Mouse (Mus musculus): ENCODE measurements around the gene Bcl7b. TPM values are rescaled to one million over a fixed set of nuclear protein-coding genes. Genes with fewer than 3 reads are reported as not detected.

Gene Bcl7b
- 46.6 TPM in 2 replicates for polyA plus RNA-seq (2016; fragmentation: Nextera tagmentation; extraction: Ambion mirVana)

- WGBS: 3% methylated on average over 95 of the region's 95 CpGs
- peak within 1 kb of the TSS; percentile 81 for H3K9ac ChIP-seq
- no peaks in the 10 kb centered on the region for H3K27me3 ChIP-seq
- H3K9me3 ChIP-seq: no peaks in the 10 kb centered on the region
- peaks cover 12% of the 10 kb centered on the region for H3K4me1 ChIP-seq
- peaks cover 25% of the 10 kb centered on the region for H3K36me3 ChIP-seq (replicated peaks)
- H3K4me2 ChIP-seq: peak within 1 kb of the TSS; percentile 89
- H3K27ac ChIP-seq: peak within 1 kb of the TSS; percentile 99
- ATAC-seq (ENCODE audit: low FRiP score): peak; percentile 98
- peak within 1 kb of the TSS; percentile 74 for H3K4me3 ChIP-seq (replicated peaks)
Observed at GRCm38 (mm10) chr5:135168063-135169062, at the start of gene Bcl7b. Bcl7b (plus strand) TSS chr5:135168283.

- Histone ChIP-seq H3K36me3 (replicated peaks) (no peaks in the 10 kb centered on the region), H3K9ac (no peak overlapping the region), H3K4me2 (no peak overlapping the region), H3K27ac (no peak overlapping the region), H3K9me3 (no peaks in the 10 kb centered on the region), H3K4me3 (replicated peaks) (no peak overlapping the region), H3K4me1 (0 out of 2 replicates have a peak, but pooled peaks cover 3% of the 10 kb centered on the region), H3K27me3 (peaks cover 17% of the 10 kb centered on the region)
- ATAC-seq (ENCODE audit: low FRiP score): no peak
- WGBS: 32% methylated on average over 6 of the region's 6 CpGs
Observed at GRCm38 (mm10) chr5:135118589-135119081, 49.4 kb upstream of the Bcl7b start.

- ATAC-seq (ENCODE audit: low FRiP score): no peak
- Histone ChIP-seq H3K27me3 (peaks cover 17% of the 10 kb centered on the region), H3K4me1 (0 out of 2 replicates have a peak, but pooled peaks cover 3% of the 10 kb centered on the region), H3K9ac (no peak overlapping the region), H3K4me2 (no peak overlapping the region), H3K4me3 (replicated peaks) (no peak overlapping the region), H3K27ac (no peak overlapping the region), H3K36me3 (replicated peaks) (no peaks in the 10 kb centered on the region), H3K9me3 (no peaks in the 10 kb centered on the region)
- WGBS: 66% methylated on average over 4 of the region's 4 CpGs
Observed at GRCm38 (mm10) chr5:135120753-135121152, 47.3 kb upstream of the Bcl7b start.

- Histone ChIP-seq H3K4me2 (no peak overlapping the region), H3K4me3 (replicated peaks) (no peak overlapping the region), H3K9me3 (no peaks in the 10 kb centered on the region), H3K9ac (no peak overlapping the region), H3K36me3 (replicated peaks) (no peaks in the 10 kb centered on the region), H3K4me1 (no peaks in the 10 kb centered on the region), H3K27me3 (peaks cover 21% of the 10 kb centered on the region), H3K27ac (no peak overlapping the region)
- 60% methylated on average over 6 of the region's 6 CpGs for WGBS
- no peak for ATAC-seq (ENCODE audit: low FRiP score)
Observed at GRCm38 (mm10) chr5:135126121-135126520, 42.0 kb upstream of the Bcl7b start.

- Histone ChIP-seq H3K9ac (no peak overlapping the region), H3K36me3 (replicated peaks) (no peaks in the 10 kb centered on the region), H3K4me1 (no peaks in the 10 kb centered on the region), H3K4me2 (no peak overlapping the region), H3K27ac (no peak overlapping the region), H3K4me3 (replicated peaks) (no peak overlapping the region), H3K27me3 (peaks cover 21% of the 10 kb centered on the region), H3K9me3 (no peaks in the 10 kb centered on the region)
- no peak for ATAC-seq (ENCODE audit: low FRiP score)
- 73% methylated on average over 6 of the region's 6 CpGs for WGBS
Observed at GRCm38 (mm10) chr5:135127669-135128068, 40.4 kb upstream of the Bcl7b start.

- no peak overlapping the region for H3K27ac ChIP-seq
- H3K9me3 ChIP-seq: no peaks in the 10 kb centered on the region
- no peak overlapping the region for H3K9ac ChIP-seq
- H3K36me3 ChIP-seq (replicated peaks): no peaks in the 10 kb centered on the region
- WGBS: 93% methylated on average over 4 of the region's 4 CpGs
- ATAC-seq (ENCODE audit: low FRiP score): no peak
- H3K4me2 ChIP-seq: no peak overlapping the region
- H3K4me3 ChIP-seq (replicated peaks): no peak overlapping the region
- peaks cover 39% of the 10 kb centered on the region for H3K27me3 ChIP-seq
- peaks cover 9% of the 10 kb centered on the region for H3K4me1 ChIP-seq
Observed at GRCm38 (mm10) chr5:135129747-135130146, 38.3 kb upstream of the Bcl7b start.

GRCm38 (mm10) chr5:135133736-135134405 lies 34.2 kb upstream of the Bcl7b start:
- WGBS: 4% methylated on average over 26 of the region's 26 CpGs
- peaks cover 9% of the 10 kb centered on the region for H3K4me1 ChIP-seq
- H3K9ac ChIP-seq: no peak overlapping the region
- H3K4me2 ChIP-seq: peak overlapping the region; percentile 41
- ATAC-seq (ENCODE audit: low FRiP score): no peak
- H3K36me3 ChIP-seq (replicated peaks): no peaks in the 10 kb centered on the region
- H3K9me3 ChIP-seq: no peaks in the 10 kb centered on the region
- H3K4me3 ChIP-seq (replicated peaks): peak overlapping the region; percentile 19
- no peak overlapping the region for H3K27ac ChIP-seq
- peaks cover 66% of the 10 kb centered on the region for H3K27me3 ChIP-seq

GRCm38 (mm10) chr5:135134534-135134933 lies 33.5 kb upstream of the Bcl7b start:
- H3K4me1 ChIP-seq: peaks cover 9% of the 10 kb centered on the region
- H3K4me2 ChIP-seq: peak overlapping the region; percentile 41
- H3K9ac ChIP-seq: no peak overlapping the region
- H3K27me3 ChIP-seq: peaks cover 66% of the 10 kb centered on the region
- peak overlapping the region; percentile 19 for H3K4me3 ChIP-seq (replicated peaks)
- H3K9me3 ChIP-seq: no peaks in the 10 kb centered on the region
- 3% methylated on average over 8 of the region's 8 CpGs for WGBS
- H3K36me3 ChIP-seq (replicated peaks): no peaks in the 10 kb centered on the region
- no peak overlapping the region for H3K27ac ChIP-seq
- ATAC-seq (ENCODE audit: low FRiP score): no peak

GRCm38 (mm10) chr5:135139881-135140280 lies 28.2 kb upstream of the Bcl7b start:
- Histone ChIP-seq H3K4me1 (no peaks in the 10 kb centered on the region), H3K27me3 (peaks cover 28% of the 10 kb centered on the region), H3K4me3 (replicated peaks) (no peak overlapping the region), H3K9me3 (no peaks in the 10 kb centered on the region), H3K36me3 (replicated peaks) (no peaks in the 10 kb centered on the region), H3K27ac (no peak overlapping the region), H3K4me2 (no peak overlapping the region), H3K9ac (no peak overlapping the region)
- no peak for ATAC-seq (ENCODE audit: low FRiP score)
- WGBS: 80% methylated on average over 2 of the region's 2 CpGs

- Histone ChIP-seq H3K27me3 (no peaks in the 10 kb centered on the region), H3K4me2 (no peak overlapping the region), H3K9ac (no peak overlapping the region), H3K9me3 (no peaks in the 10 kb centered on the region), H3K27ac (no peak overlapping the region), H3K4me1 (peaks cover 11% of the 10 kb centered on the region), H3K4me3 (replicated peaks) (no peak overlapping the region), H3K36me3 (replicated peaks) (no peaks in the 10 kb centered on the region)
- ATAC-seq (ENCODE audit: low FRiP score): no peak
- 58% methylated on average over 4 of the region's 4 CpGs for WGBS
Observed at GRCm38 (mm10) chr5:135144469-135144868, 23.6 kb upstream of the Bcl7b start.

- no peak overlapping the region for H3K9ac ChIP-seq
- H3K27me3 ChIP-seq: no peaks in the 10 kb centered on the region
- WGBS: 84% methylated on average over 3 of the region's 3 CpGs
- H3K9me3 ChIP-seq: no peaks in the 10 kb centered on the region
- ATAC-seq (ENCODE audit: low FRiP score): no peak
- peaks cover 14% of the 10 kb centered on the region for H3K4me1 ChIP-seq
- H3K36me3 ChIP-seq (replicated peaks): no peaks in the 10 kb centered on the region
- no peak overlapping the region for H3K27ac ChIP-seq
- H3K4me3 ChIP-seq (replicated peaks): no peak overlapping the region
- no peak overlapping the region for H3K4me2 ChIP-seq
Observed at GRCm38 (mm10) chr5:135145532-135145931, 22.6 kb upstream of the Bcl7b start.

GRCm38 (mm10) chr5:135145955-135146354 lies 22.1 kb upstream of the Bcl7b start:
- Histone ChIP-seq H3K27me3 (no peaks in the 10 kb centered on the region), H3K27ac (no peak overlapping the region), H3K4me1 (peaks cover 15% of the 10 kb centered on the region), H3K9ac (no peak overlapping the region), H3K4me3 (replicated peaks) (no peak overlapping the region), H3K36me3 (replicated peaks) (no peaks in the 10 kb centered on the region), H3K4me2 (no peak overlapping the region), H3K9me3 (no peaks in the 10 kb centered on the region)
- no peak for ATAC-seq (ENCODE audit: low FRiP score)
